Mouse (Mus musculus): ENCODE measurements around the gene Rhbdf1. TPM values are rescaled to one million over a fixed set of nuclear protein-coding genes. Genes with fewer than 3 reads are reported as not detected.

Gene Rhbdf1
- total and polyA plus RNA-seq, 3 experiments: 0.30 to 2.5 (median 0.91) TPM

GRCm38 (mm10) chr11:32243205-32243955 lies 21.3 kb upstream of the Rhbdf1 start:
- TF ChIP-seq POLR2AphosphoS5 (IDR thresholded peaks at IDR 0.05; ENCODE audit: insufficient replicate concordance, low read depth, low read length) (no peak), GATA1 (IDR thresholded peaks at IDR 0.05; ENCODE audit: borderline replicate concordance, low read length) (no peak), GATA2 (IDR thresholded peaks at IDR 0.05; ENCODE audit: borderline replicate concordance, low read depth, low read length) (no peak), CTCF (IDR thresholded peaks at IDR 0.05; ENCODE audit: low read depth, low read length) (no peak), TAL1 (conservative IDR thresholded peaks at IDR 0.05; ENCODE audit: low read depth, low read length) (no peak)
- H3K4me3 ChIP-seq (ENCODE audit: low read depth, low read length): no peak overlapping the region
- no peak for DNase-seq (ENCODE audit: low spot score)

GRCm38 (mm10) chr11:32242209-32242608 lies 20.1 kb upstream of the Rhbdf1 start:
- no peak overlapping the region for H3K4me3 ChIP-seq (ENCODE audit: low read depth, low read length)
- TF ChIP-seq TAL1 (conservative IDR thresholded peaks at IDR 0.05; ENCODE audit: low read depth, low read length): no peak
- TF ChIP-seq GATA1 (IDR thresholded peaks at IDR 0.05; ENCODE audit: borderline replicate concordance, low read length): no peak
- TF ChIP-seq CTCF (IDR thresholded peaks at IDR 0.05; ENCODE audit: low read depth, low read length): no peak
- no peak for TF ChIP-seq GATA2 (IDR thresholded peaks at IDR 0.05; ENCODE audit: borderline replicate concordance, low read depth, low read length)
- TF ChIP-seq POLR2AphosphoS5 (IDR thresholded peaks at IDR 0.05; ENCODE audit: insufficient replicate concordance, low read depth, low read length): no peak
- H3K36me3 ChIP-seq (replicated peaks): peaks cover 91% of the 10 kb centered on the region
- no peaks in the 10 kb centered on the region for H3K9me3 ChIP-seq (replicated peaks)
- peaks cover 67% of the 10 kb centered on the region for H3K4me1 ChIP-seq (ENCODE audit: insufficient read depth, low read depth, low read length)
- H3K27me3 ChIP-seq (ENCODE audit: insufficient read depth, low read length): no peaks in the 10 kb centered on the region
- DNase-seq (ENCODE audit: low spot score) (no peak), ATAC-seq (ENCODE audit: extremely low read depth, insufficient number of reproducible peaks, low FRiP score, poor library complexity, severe bottlenecking) (no peak)

More at GRCm38 (mm10) chr11:32243205-32243955, 21.3 kb upstream of the Rhbdf1 start:
- H3K36me3 ChIP-seq (replicated peaks): peaks cover 88% of the 10 kb centered on the region
- no peak for ATAC-seq (ENCODE audit: extremely low read depth, insufficient number of reproducible peaks, low FRiP score, poor library complexity, severe bottlenecking)
- no peaks in the 10 kb centered on the region for H3K27me3 ChIP-seq (ENCODE audit: insufficient read depth, low read length)
- peaks cover 72% of the 10 kb centered on the region for H3K4me1 ChIP-seq (ENCODE audit: insufficient read depth, low read depth, low read length)
- H3K9me3 ChIP-seq (replicated peaks): no peaks in the 10 kb centered on the region

- peaks cover 91% of the 10 kb centered on the region for H3K36me3 ChIP-seq (replicated peaks)
- no peak for DNase-seq (ENCODE audit: low spot score)
- no peak overlapping the region for H3K4me3 ChIP-seq (ENCODE audit: low read depth, low read length)
- ATAC-seq (ENCODE audit: extremely low read depth, insufficient number of reproducible peaks, low FRiP score, poor library complexity, severe bottlenecking): no peak
- no peaks in the 10 kb centered on the region for H3K9me3 ChIP-seq (replicated peaks)
- no peaks in the 10 kb centered on the region for H3K27me3 ChIP-seq (ENCODE audit: insufficient read depth, low read length)
- TF ChIP-seq TAL1 (conservative IDR thresholded peaks at IDR 0.05; ENCODE audit: low read depth, low read length): no peak
- no peak for TF ChIP-seq GATA2 (IDR thresholded peaks at IDR 0.05; ENCODE audit: borderline replicate concordance, low read depth, low read length)
- no peak for TF ChIP-seq POLR2AphosphoS5 (IDR thresholded peaks at IDR 0.05; ENCODE audit: insufficient replicate concordance, low read depth, low read length)
- TF ChIP-seq GATA1 (IDR thresholded peaks at IDR 0.05; ENCODE audit: borderline replicate concordance, low read length): no peak
- TF ChIP-seq CTCF (IDR thresholded peaks at IDR 0.05; ENCODE audit: low read depth, low read length): no peak
- H3K4me1 ChIP-seq (ENCODE audit: insufficient read depth, low read depth, low read length): peaks cover 60% of the 10 kb centered on the region
These were observed 19.3 kb upstream of the Rhbdf1 start for GRCm38 (mm10) chr11:32241391-32241790.

GRCm38 (mm10) chr11:32238093-32238860 lies 16.2 kb upstream of the Rhbdf1 start:
- no peak for TF ChIP-seq TAL1 (conservative IDR thresholded peaks at IDR 0.05; ENCODE audit: low read depth, low read length)
- TF ChIP-seq POLR2AphosphoS5 (IDR thresholded peaks at IDR 0.05; ENCODE audit: insufficient replicate concordance, low read depth, low read length): no peak
- no peak for TF ChIP-seq GATA1 (IDR thresholded peaks at IDR 0.05; ENCODE audit: borderline replicate concordance, low read length)
- TF ChIP-seq CTCF (IDR thresholded peaks at IDR 0.05; ENCODE audit: low read depth, low read length): peak; percentile 96
- TF ChIP-seq GATA2 (IDR thresholded peaks at IDR 0.05; ENCODE audit: borderline replicate concordance, low read depth, low read length): no peak
- Histone ChIP-seq H3K27me3 (ENCODE audit: insufficient read depth, low read length) (no peaks in the 10 kb centered on the region), H3K9me3 (replicated peaks) (no peaks in the 10 kb centered on the region), H3K4me1 (ENCODE audit: insufficient read depth, low read depth, low read length) (peaks cover 33% of the 10 kb centered on the region), H3K36me3 (replicated peaks) (peaks cover 99% of the 10 kb centered on the region), H3K4me3 (ENCODE audit: low read depth, low read length) (no peak overlapping the region)
- DNase-seq (ENCODE audit: low spot score): no peak
- 0 out of 2 replicates have a peak, but pooled peaks have one; percentile 52 for ATAC-seq (ENCODE audit: extremely low read depth, insufficient number of reproducible peaks, low FRiP score, poor library complexity, severe bottlenecking)

GRCm38 (mm10) chr11:32237411-32237795 lies 15.3 kb upstream of the Rhbdf1 start:
- Histone ChIP-seq H3K9me3 (replicated peaks) (no peaks in the 10 kb centered on the region), H3K27me3 (ENCODE audit: insufficient read depth, low read length) (no peaks in the 10 kb centered on the region), H3K4me3 (ENCODE audit: low read depth, low read length) (no peak overlapping the region), H3K36me3 (replicated peaks) (peaks cover 99% of the 10 kb centered on the region), H3K4me1 (ENCODE audit: insufficient read depth, low read depth, low read length) (peaks cover 24% of the 10 kb centered on the region)
- TF ChIP-seq GATA2 (IDR thresholded peaks at IDR 0.05; ENCODE audit: borderline replicate concordance, low read depth, low read length) (no peak), GATA1 (IDR thresholded peaks at IDR 0.05; ENCODE audit: borderline replicate concordance, low read length) (no peak), TAL1 (conservative IDR thresholded peaks at IDR 0.05; ENCODE audit: low read depth, low read length) (no peak), CTCF (IDR thresholded peaks at IDR 0.05; ENCODE audit: low read depth, low read length) (no peak; the same call in 1 of the 2 replicates), POLR2AphosphoS5 (IDR thresholded peaks at IDR 0.05; ENCODE audit: insufficient replicate concordance, low read depth, low read length) (no peak)
- ATAC-seq (ENCODE audit: extremely low read depth, insufficient number of reproducible peaks, low FRiP score, poor library complexity, severe bottlenecking) (no peak), DNase-seq (ENCODE audit: low spot score) (no peak)

All from G1E (cell line).